Mouse (Mus musculus): Measurements from ENCODE around the gene Gna11.

DNA sequence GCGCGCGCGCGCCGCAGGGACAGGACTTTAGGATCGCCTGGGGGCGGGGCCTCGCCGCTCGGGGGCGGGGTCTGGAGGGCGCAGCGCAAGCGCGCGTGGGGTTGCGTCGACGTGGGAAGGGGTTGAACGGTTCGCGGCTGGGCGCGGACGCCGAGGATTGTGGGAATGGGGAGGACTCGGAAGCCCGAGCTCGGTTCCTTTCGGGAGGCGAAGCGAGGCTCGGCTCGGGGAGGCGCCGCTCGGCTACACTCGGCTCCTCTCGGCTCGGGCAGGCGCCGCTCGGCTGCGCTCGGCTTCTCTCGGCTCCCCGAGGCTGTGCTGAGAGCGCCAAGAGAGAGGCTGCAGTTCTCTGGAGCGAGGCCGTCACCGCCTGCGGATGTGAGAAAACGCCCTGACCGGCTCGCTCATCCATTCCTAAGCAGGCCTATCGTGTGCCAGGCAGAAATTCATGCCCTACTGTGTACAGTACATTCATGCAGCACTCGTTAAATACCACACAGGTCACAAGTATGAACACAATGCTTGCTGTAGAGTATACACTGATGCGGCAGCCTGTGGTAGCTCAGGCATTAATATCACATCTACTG lies at the start of gene Gna11:
- TF ChIP-seq CTCF (IDR thresholded peaks at IDR 0.05; ENCODE audit: low read depth, low read length) (no peak), POLR2A (IDR thresholded peaks at IDR 0.05; ENCODE audit: insufficient read depth, low read length) (peak; percentile 73)
